Mouse (Mus musculus): ENCODE results near the gene Chchd2. TPM values are rescaled to one million over a fixed set of nuclear protein-coding genes. Genes with fewer than 3 reads are reported as not detected.
"Not testable (repeated sequence)": the region's sequence is repeated elsewhere in the genome, so short reads cannot be mapped to it uniquely, and the experiment has no call there.

Gene Chchd2
- total RNA-seq (2021): 100 to 1,000 TPM; 426 to 432 TPM

DNA sequence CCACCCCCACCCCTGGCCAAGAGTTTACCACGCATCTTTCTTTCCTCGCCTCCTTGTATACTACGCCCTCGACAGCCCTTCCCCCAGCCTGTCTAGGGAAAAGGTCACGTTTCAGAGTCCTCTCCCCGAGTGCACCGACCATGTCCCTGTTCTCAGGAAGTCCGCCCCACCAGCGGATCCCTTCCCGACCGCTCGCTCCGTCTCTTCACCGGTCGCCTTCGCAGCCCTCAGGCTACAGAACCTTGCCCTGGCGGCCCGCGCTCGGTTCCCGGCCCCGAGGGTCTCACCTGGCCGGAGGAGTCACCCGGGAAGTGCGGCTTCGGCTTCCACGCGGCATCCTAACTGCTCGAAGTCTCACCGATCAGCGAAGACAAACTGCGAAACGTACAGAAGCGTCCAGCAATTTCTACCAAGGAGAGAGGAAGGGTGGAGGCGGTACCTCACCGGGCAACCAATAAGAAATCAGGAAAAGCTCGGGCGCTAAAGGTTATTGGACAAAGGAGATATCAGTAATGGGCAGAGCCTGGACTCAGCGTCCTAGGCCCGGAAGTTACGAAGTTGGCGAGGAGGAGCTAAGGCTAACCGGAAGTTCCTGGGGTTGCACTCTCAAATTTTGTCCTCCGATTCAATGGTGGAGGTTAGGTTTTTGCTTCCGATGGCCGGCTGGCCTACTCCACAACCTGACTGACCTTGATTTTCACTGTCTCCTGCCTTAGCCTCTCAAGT is at the start of gene Chchd2:
TSS of gene Chchd2 (minus strand) at position 560 of the 726 bp plus-strand sequence.
- peak; percentile 93 to 98 for DNase-seq (ENCODE audit: extremely low spot score in 1 of 2, low spot score in 2 of 2)
- intact Hi-C loops (cut with DNase I): no loop called here

- no peak for DNase-seq (ENCODE audit: extremely low spot score in 1 of 2, low spot score in 2 of 2)
- intact Hi-C loops (cut with DNase I): no loop called here
Observed at GRCm38 (mm10) chr5:129936941-129937340, 49.7 kb upstream of the Chchd2 start.

- intact Hi-C loops (cut with DNase I): no loop called here
Observed at GRCm38 (mm10) chr5:129929924-129930855, 42.9 kb upstream of the Chchd2 start.

GRCm38 (mm10) chr5:129925933-129926332 is 38.7 kb upstream of the Chchd2 start:
- intact Hi-C loops (cut with DNase I): no loop called here
- no peak for DNase-seq (ENCODE audit: extremely low spot score in 1 of 2, low spot score in 2 of 2)

More at GRCm38 (mm10) chr5:129929924-129930855, 42.9 kb upstream of the Chchd2 start:
- no peak for DNase-seq (ENCODE audit: extremely low spot score in 1 of 2, low spot score in 2 of 2)

- intact Hi-C loops (cut with DNase I): no loop called here
- DNase-seq (ENCODE audit: extremely low spot score in 1 of 2, low spot score in 2 of 2): no peak
Observed at GRCm38 (mm10) chr5:129924820-129925452, 37.7 kb upstream of the Chchd2 start.

DNA sequence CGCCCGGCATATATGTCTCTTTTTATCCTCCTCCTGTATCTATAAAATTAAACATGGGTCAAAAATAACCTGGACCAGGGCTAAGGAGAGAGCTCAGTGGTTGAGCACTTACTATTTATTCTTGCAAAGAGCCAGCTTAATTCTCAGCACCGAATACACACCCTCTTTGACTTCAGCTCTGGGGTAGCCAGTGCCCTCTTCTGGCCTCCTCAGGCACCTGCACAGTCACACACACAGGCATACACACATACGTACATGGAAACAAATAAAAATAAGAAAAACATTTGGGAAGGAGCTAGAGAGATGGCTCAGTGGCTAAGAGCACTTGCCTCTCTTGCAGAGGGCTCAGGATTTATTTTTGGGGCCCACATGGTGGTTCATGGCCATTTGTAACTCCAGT is 34.7 kb upstream of the Chchd2 start:
- DNase-seq (ENCODE audit: extremely low spot score in 1 of 2, low spot score in 2 of 2): no peak
- intact Hi-C loops (cut with DNase I): no loop called here

GRCm38 (mm10) chr5:129919320-129919719 is 32.0 kb upstream of the Chchd2 start:
- intact Hi-C loops (cut with DNase I): no loop called here

DNA sequence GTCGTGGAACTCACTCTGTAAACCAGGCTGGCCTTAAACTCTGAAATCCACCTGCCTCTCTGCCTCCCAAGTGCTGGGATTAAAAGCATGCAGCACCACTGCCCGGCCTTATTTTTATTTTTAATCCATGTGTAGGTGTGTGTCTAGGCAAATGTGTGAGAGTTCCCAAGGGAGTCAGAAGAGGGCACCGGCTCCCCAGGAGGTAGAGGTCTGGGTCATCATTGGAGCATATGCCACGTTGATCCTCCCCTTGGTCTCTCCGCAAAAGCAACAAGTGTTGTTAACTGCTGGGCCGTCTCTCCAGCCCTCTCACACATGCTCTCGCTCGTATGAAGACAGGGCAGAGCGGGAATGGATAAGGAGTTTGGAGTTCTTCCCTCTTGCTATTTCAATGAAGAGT is 31.5 kb upstream of the Chchd2 start:
- DNase-seq (ENCODE audit: extremely low spot score in 1 of 2, low spot score in 2 of 2): no peak
- intact Hi-C loops (cut with DNase I): no loop called here

More at GRCm38 (mm10) chr5:129919320-129919719, 32.0 kb upstream of the Chchd2 start:
- DNase-seq (ENCODE audit: extremely low spot score in 1 of 2, low spot score in 2 of 2): no peak

GRCm38 (mm10) chr5:129918065-129918651 is 30.9 kb upstream of the Chchd2 start:
- DNase-seq (ENCODE audit: extremely low spot score in 1 of 2, low spot score in 2 of 2): no peak
- intact Hi-C loops (cut with DNase I): no loop called here

- intact Hi-C loops (cut with DNase I): not testable (repeated sequence)
Observed at GRCm38 (mm10) chr5:129915491-129915890, 28.2 kb upstream of the Chchd2 start.

GRCm38 (mm10) chr5:129914024-129914423 is 26.8 kb upstream of the Chchd2 start:
- DNase-seq (ENCODE audit: extremely low spot score in 1 of 2, low spot score in 2 of 2): no peak

More at GRCm38 (mm10) chr5:129915491-129915890, 28.2 kb upstream of the Chchd2 start:
- DNase-seq (ENCODE audit: extremely low spot score in 1 of 2, low spot score in 2 of 2): not testable (repeated sequence)

DNA sequence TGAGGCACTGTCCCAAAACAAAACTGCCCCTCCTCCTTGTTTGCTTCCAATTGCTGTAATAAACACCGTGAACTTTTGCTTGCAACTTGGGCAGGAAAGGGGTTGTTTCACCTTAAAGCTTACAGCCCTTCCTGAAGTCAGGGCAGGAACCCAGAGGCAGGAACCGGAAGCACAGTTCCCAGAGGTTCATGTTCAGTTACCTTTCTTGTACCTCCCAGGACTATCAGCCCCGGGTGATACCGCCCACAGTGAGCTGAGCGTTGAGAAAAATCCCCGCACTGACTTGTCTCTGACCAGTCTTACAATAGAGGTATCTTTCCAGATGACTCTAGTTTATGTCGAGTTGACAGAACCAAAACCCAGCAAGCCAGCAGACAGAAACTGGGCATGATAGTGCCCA is 22.3 kb upstream of the Chchd2 start:
- no peak for DNase-seq (ENCODE audit: extremely low spot score in 1 of 2, low spot score in 2 of 2)
- intact Hi-C loops (cut with DNase I): no loop called here

More at GRCm38 (mm10) chr5:129914024-129914423, 26.8 kb upstream of the Chchd2 start:
- intact Hi-C loops (cut with DNase I): no loop called here

GRCm38 (mm10) chr5:129909147-129909546 is 21.9 kb upstream of the Chchd2 start:
- intact Hi-C loops (cut with DNase I): no loop called here
- DNase-seq (ENCODE audit: extremely low spot score in 1 of 2, low spot score in 2 of 2): no peak

DNA sequence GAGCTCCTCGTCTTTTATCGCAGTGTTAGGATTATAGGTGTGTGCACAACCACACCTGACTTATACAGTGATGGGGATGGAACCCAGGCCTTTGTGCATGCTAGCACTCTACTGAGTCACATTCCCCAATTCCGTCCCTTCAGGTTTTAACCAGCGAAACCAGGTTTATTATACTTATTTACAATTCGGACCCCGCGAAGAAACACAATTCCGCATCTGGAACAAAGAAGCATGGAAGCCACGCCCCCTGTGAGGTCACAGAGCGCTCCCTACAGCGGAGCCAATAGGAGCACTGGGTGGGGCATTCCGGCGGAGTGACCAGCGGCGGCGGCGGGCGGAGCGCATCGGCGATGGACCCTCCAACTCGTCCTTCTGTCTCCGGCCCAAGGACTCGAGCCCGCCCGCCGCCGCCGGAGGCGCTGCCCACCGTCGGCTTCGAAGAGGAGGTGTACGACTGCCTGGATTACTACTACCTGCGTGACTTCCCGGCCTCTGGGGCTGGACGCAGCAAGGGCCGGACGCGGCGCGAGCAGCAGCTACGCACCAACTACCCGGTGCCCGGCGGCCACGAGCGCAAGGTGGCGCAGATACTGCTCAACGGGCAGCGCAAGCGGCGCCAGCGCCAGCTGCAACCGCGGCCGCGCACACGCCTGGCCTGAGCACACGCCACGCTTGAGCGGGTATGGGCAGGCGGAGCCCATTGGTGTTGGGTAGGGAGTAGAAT is 21.1 kb upstream of the Chchd2 start, which contains the start of gene Nupr1l:
TSS of gene Nupr1l (plus strand) at position 299 of the 724 bp plus-strand sequence.
- intact Hi-C loops (cut with DNase I): no loop called here

DNA sequence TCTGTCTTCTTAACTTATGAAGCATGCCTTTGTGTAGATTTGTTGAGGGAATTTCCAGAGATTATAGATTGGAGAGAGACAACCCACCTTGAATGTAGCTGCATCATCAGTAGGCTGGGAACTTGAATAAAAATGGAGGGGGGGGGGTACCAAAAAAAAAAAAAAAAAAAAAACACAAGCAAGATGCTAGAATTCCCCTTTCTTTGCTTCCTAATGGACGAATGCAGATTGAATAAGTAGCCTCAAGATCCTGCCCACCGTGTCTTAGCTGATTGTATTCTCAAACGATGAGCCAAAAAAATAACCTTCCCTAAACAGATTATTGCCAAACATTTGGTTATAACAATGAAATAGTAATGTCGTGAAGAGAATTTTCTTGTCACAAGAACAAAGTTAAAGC is 20.5 kb upstream of the Chchd2 start:
- intact Hi-C loops (cut with DNase I): no loop called here

More for the DNA sequence above, 21.1 kb upstream of the Chchd2 start, which contains the start of gene Nupr1l:
- peak; percentile 85 to 95 for DNase-seq (ENCODE audit: extremely low spot score in 1 of 2, low spot score in 2 of 2)

DNA sequence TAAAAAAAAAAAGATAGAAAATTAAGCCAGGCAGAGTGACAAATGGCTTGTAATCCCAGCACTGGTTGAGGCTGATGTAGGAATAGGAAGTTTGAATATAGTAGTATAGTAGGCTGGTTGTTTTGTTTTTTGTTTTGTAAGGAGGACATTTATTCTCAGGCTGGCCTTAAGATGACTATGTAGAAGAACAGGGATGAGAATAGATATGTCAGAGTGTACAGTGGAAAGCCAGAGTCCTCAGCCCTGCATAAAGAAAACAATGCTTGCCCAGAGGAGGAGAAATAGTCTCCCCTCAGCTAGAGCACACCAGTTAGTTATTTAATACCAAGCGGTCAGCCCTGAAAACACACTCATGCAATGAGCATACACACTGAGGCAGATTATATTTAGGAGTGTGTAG is 11.2 kb upstream of the Chchd2 start, which contains the start of gene Phkg1:
TSS of gene Phkg1 (minus strand) at position 101 of the 400 bp plus-strand sequence.
- intact Hi-C loops (cut with DNase I): no loop called here
- DNase-seq (ENCODE audit: extremely low spot score in 1 of 2, low spot score in 2 of 2): no peak

More for the DNA sequence above, 20.5 kb upstream of the Chchd2 start:
- DNase-seq (ENCODE audit: extremely low spot score in 1 of 2, low spot score in 2 of 2): no peak

DNA sequence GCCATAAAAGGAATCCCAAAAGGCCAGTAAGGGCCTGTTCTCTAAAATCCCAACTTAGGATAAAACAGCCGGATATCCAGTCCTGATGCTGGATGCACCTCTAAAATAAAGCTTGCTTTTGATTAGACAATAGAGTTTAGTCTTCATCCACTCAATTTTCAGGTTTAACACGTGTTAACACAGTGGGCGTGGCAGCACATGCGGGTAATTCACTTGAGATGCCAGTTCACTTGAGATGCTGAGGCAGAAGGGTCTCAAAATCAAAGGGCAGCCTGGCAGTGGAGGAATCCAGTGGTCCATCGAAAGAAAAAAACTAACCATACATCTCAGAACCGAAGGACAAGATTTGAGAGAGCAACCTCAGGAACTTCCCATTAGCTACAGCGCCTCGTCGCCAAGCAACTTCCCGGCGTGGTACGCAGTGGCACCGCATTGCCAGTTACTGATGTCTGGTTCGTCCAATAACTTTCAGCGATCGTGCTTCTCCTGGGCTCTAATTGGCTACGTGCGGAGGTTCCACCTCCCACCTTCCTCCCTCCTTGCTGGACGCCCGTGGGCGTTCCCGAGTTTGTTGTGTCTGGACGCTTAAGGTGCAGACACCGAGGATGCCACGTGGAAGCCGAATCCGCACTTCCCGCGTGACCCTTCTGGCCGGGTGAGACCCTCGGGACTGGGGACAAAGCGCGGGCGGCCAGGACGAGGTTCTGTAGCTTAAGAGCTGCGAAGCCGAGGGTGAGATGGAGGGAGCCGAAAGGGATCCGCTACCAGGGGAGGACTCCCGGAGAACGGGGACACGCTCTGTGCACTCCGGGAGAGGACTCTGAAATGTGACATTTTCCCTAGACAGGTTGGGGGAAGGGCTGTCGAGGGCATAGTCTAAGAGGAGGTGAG is 8.2 kb upstream of the Chchd2 start, which contains the start of gene Zbed5:
TSS of gene Zbed5 (plus strand) at position 526 of the 891 bp plus-strand sequence.
- intact Hi-C loops (cut with DNase I): no loop called here

More for the DNA sequence above, 8.2 kb upstream of the Chchd2 start, which contains the start of gene Zbed5:
- DNase-seq (ENCODE audit: extremely low spot score in 1 of 2, low spot score in 2 of 2): peak; percentile 89 to 91

Measured in left cerebral cortex, postnatal 10 days (tissue).